Mouse (Mus musculus) liver, embryonic 15.5 days (tissue): ENCODE results near the gene Mustn1. TPM values are rescaled to one million over a fixed set of nuclear protein-coding genes. Genes with fewer than 3 reads are reported as not detected.

Experiments used
- ATAC-seq: fragments of 200-750 bp; cut with Nextera tagmentation; 2 replicates; pipeline ENCODE4 v1.8.0; 2017; ENCODE audit warnings: moderate number of reproducible peaks, mild to moderate bottlenecking, moderate library complexity; ENCODE audit not compliant: insufficient read depth
- H3K27ac ChIP-seq: fragments of 300-500 bp; sonication (generic); replicated peaks from 2 replicates; pipeline ENCODE4 v1.5.1; 2015; ENCODE audit warnings: mild to moderate bottlenecking, inconsistent platforms
- H3K27me3 ChIP-seq: fragments of 300-500 bp; sonication (generic); 2 replicates; pipeline ENCODE4 v1.6.1; 2015; ENCODE audit warnings: mild to moderate bottlenecking, inconsistent platforms
- H3K36me3 ChIP-seq: fragments of 300-500 bp; sonication (generic); replicated peaks from 2 replicates; pipeline ENCODE4 v1.6.1; 2015; ENCODE audit warnings: moderate library complexity, mild to moderate bottlenecking, inconsistent platforms
- H3K4me1 ChIP-seq: fragments of 300-500 bp; sonication (generic); replicated peaks from 2 replicates; pipeline ENCODE4 v1.6.1; 2015; ENCODE audit warnings: inconsistent platforms
- H3K4me2 ChIP-seq: fragments of 300-500 bp; sonication (generic); 2 replicates; pipeline ENCODE4 v1.6.1; 2015; ENCODE audit warnings: moderate library complexity, mild to moderate bottlenecking, inconsistent platforms
- H3K4me3 ChIP-seq: fragments of 300-500 bp; sonication (generic); replicated peaks from 2 replicates; pipeline ENCODE4 v1.5.1; 2015; ENCODE audit warnings: mild to moderate bottlenecking, inconsistent platforms
- H3K9ac ChIP-seq: fragments of 300-500 bp; sonication (generic); 2 replicates; pipeline ENCODE4 v1.6.1; 2015; ENCODE audit warnings: moderate library complexity, mild to moderate bottlenecking, inconsistent platforms
- H3K9me3 ChIP-seq: fragments of 300-500 bp; sonication (generic); replicated peaks from 2 replicates; pipeline ENCODE4 v1.6.1; 2016; ENCODE audit warnings: inconsistent platforms
- WGBS: fragments of 180-500 bp; shearing (Covaris S2); methylation state at CpG from one replicate; pipeline ENCODE4 v1.1.7; 2015; ENCODE audit warnings: mixed read lengths; ENCODE audit not compliant: insufficient replicate concordance; 5-methylcytosine and 5-hydroxymethylcytosine counted together
- polyA plus RNA-seq: library from polyadenylated mRNA; unstranded; fragments of >200 nt; fragmentation: Nextera tagmentation; extraction: Ambion mirVana; gene quantifications from 2 replicates; pipeline ENCODE4 v1.2.1, GENCODE M21; 2015

Gene Mustn1
- polyA plus RNA-seq, 1 experiment from 2014 or later = 1.6 TPM

GRCm38 (mm10) chr14:30907814-30908265, 28.8 kb downstream of the Mustn1 start:
- Histone ChIP-seq H3K4me1 (0 out of 2 replicates have a peak, but pooled peaks cover 5% of the 10 kb centered on the region), H3K9me3 (no peaks in the 10 kb centered on the region), H3K36me3 (0 out of 2 replicates have a peak, but pooled peaks cover 8% of the 10 kb centered on the region), H3K27ac (peak overlapping the region; percentile 24; the same call in 1 of the 2 replicates), H3K27me3 (no peaks in the 10 kb centered on the region), H3K4me2 (no peak overlapping the region), H3K4me3 (no peak overlapping the region), H3K9ac (no peak overlapping the region)
- WGBS = 44% methylated on average over 3 of the region's 3 CpGs
- ATAC-seq = peak; percentile 75

GRCm38 (mm10) chr14:30911141-30911540, 32.1 kb downstream of the Mustn1 start:
- H3K9ac ChIP-seq = no peak overlapping the region
- 0 out of 2 replicates have a peak, but pooled peaks cover 8% of the 10 kb centered on the region for H3K36me3 ChIP-seq
- no peak overlapping the region for H3K4me3 ChIP-seq
- no peaks in the 10 kb centered on the region for H3K27me3 ChIP-seq
- WGBS = 69% methylated on average over 8 of the region's 8 CpGs
- no peak overlapping the region for H3K27ac ChIP-seq
- no peak for ATAC-seq
- H3K9me3 ChIP-seq = no peaks in the 10 kb centered on the region
- no peak overlapping the region for H3K4me2 ChIP-seq
- 0 out of 2 replicates have a peak, but pooled peaks cover 5% of the 10 kb centered on the region for H3K4me1 ChIP-seq

- Histone ChIP-seq H3K27me3 (no peaks in the 10 kb centered on the region), H3K4me2 (no peak overlapping the region), H3K4me1 (0 out of 2 replicates have a peak, but pooled peaks cover 5% of the 10 kb centered on the region), H3K27ac (no peak overlapping the region), H3K9ac (no peak overlapping the region), H3K4me3 (no peak overlapping the region), H3K36me3 (0 out of 2 replicates have a peak, but pooled peaks cover 12% of the 10 kb centered on the region), H3K9me3 (no peaks in the 10 kb centered on the region)
- WGBS = 64% methylated on average over 8 of the region's 8 CpGs
- ATAC-seq = no peak
Measured at GRCm38 (mm10) chr14:30912641-30913040, 33.6 kb downstream of the Mustn1 start.

GRCm38 (mm10) chr14:30913404-30913803, 34.4 kb downstream of the Mustn1 start:
- no peak overlapping the region for H3K9ac ChIP-seq
- 0 out of 2 replicates have a peak, but pooled peaks cover 1% of the 10 kb centered on the region for H3K4me1 ChIP-seq
- ATAC-seq = no peak
- H3K27ac ChIP-seq = no peak overlapping the region
- H3K4me3 ChIP-seq = no peak overlapping the region
- no peaks in the 10 kb centered on the region for H3K9me3 ChIP-seq
- no peaks in the 10 kb centered on the region for H3K27me3 ChIP-seq
- H3K4me2 ChIP-seq = no peak overlapping the region
- whole genome bisulfite sequencing = 65% methylated on average over 5 of the region's 5 CpGs
- 0 out of 2 replicates have a peak, but pooled peaks cover 12% of the 10 kb centered on the region for H3K36me3 ChIP-seq

- no peaks in the 10 kb centered on the region for H3K27me3 ChIP-seq
- H3K27ac ChIP-seq = no peak overlapping the region
- no peaks in the 10 kb centered on the region for H3K9me3 ChIP-seq
- H3K4me3 ChIP-seq = no peak overlapping the region
- ATAC-seq = no peak
- peaks cover 7% of the 10 kb centered on the region for H3K4me1 ChIP-seq
- no peak overlapping the region for H3K9ac ChIP-seq
- no peak overlapping the region for H3K4me2 ChIP-seq
- H3K36me3 ChIP-seq = 0 out of 2 replicates have a peak, but pooled peaks cover 7% of the 10 kb centered on the region
- WGBS = 64% methylated on average over 1 of the region's 1 CpGs
Measured at GRCm38 (mm10) chr14:30916516-30916915, 37.5 kb downstream of the Mustn1 start.

- H3K4me1 ChIP-seq = peaks cover 19% of the 10 kb centered on the region
- peak overlapping the region; percentile 45 for H3K4me2 ChIP-seq
- ATAC-seq = 0 out of 2 replicates have a peak, but pooled peaks have one; percentile 6
- 47% methylated on average over 8 of the region's 8 CpGs for WGBS
- H3K27me3 ChIP-seq = no peaks in the 10 kb centered on the region
- H3K36me3 ChIP-seq = no peaks in the 10 kb centered on the region
- no peaks in the 10 kb centered on the region for H3K9me3 ChIP-seq
- peak overlapping the region; percentile 67; the same call in 1 of the 2 replicates for H3K27ac ChIP-seq
- H3K9ac ChIP-seq = no peak overlapping the region
- H3K4me3 ChIP-seq = peak overlapping the region; percentile 38
Measured at GRCm38 (mm10) chr14:30922053-30922670, 43.2 kb downstream of the Mustn1 start.

GRCm38 (mm10) chr14:30923375-30924105, 44.5 kb downstream of the Mustn1 start, which contains the start of gene Itih3:
Gene Itih3, minus strand, starts transcription at chr14:30923760.
- Histone ChIP-seq H3K4me3 (peak within 1 kb of the TSS; percentile 38), H3K4me1 (peaks cover 19% of the 10 kb centered on the region), H3K4me2 (peak within 1 kb of the TSS; percentile 45), H3K9me3 (no peaks in the 10 kb centered on the region), H3K36me3 (no peaks in the 10 kb centered on the region), H3K27ac (peak within 1 kb of the TSS; percentile 72), H3K27me3 (no peaks in the 10 kb centered on the region), H3K9ac (peak within 1 kb of the TSS; percentile 16; the same call in 1 of the 2 replicates)
- ATAC-seq = peak; percentile 77
- WGBS = 40% methylated on average over 6 of the region's 6 CpGs

- H3K4me2 ChIP-seq = no peak overlapping the region
- H3K9ac ChIP-seq = no peak overlapping the region
- H3K9me3 ChIP-seq = no peaks in the 10 kb centered on the region
- H3K27ac ChIP-seq = no peak overlapping the region
- peaks cover 18% of the 10 kb centered on the region for H3K4me1 ChIP-seq
- H3K36me3 ChIP-seq = no peaks in the 10 kb centered on the region
- ATAC-seq = no peak
- H3K4me3 ChIP-seq = no peak overlapping the region
- no peaks in the 10 kb centered on the region for H3K27me3 ChIP-seq
- WGBS = 73% methylated on average over 3 of the region's 3 CpGs
Measured at GRCm38 (mm10) chr14:30925492-30925891, 46.5 kb downstream of the Mustn1 start.

GRCm38 (mm10) chr14:30930386-30930785, 51.4 kb downstream of the Mustn1 start:
- Histone ChIP-seq H3K36me3 (no peaks in the 10 kb centered on the region), H3K9me3 (no peaks in the 10 kb centered on the region), H3K4me2 (no peak overlapping the region), H3K4me3 (no peak overlapping the region), H3K9ac (no peak overlapping the region), H3K4me1 (peaks cover 7% of the 10 kb centered on the region; the same call in 1 of the 2 replicates), H3K27ac (peak overlapping the region; percentile 46; the same call in 1 of the 2 replicates), H3K27me3 (no peaks in the 10 kb centered on the region)
- 60% methylated on average over 4 of the region's 4 CpGs for WGBS
- peak; percentile 65 for ATAC-seq
